Mouse (Mus musculus): Measurements from ENCODE around the gene Arhgef7. TPM values are rescaled to one million over a fixed set of nuclear protein-coding genes. Genes with fewer than 3 reads are reported as not detected.
A peak's percentile ranks its signal among the peaks of the same experiment; 100 is the strongest.

The Arhgef7 gene
- polyA plus RNA-seq (2021), result 53.7 TPM

GRCm38 (mm10) chr8:11727651-11728481, at the start of gene Arhgef7:
Gene Arhgef7, plus strand, starts transcription at chr8:11727721.
- peaks cover 50% of the 10 kb centered on the region for H3K27me3 ChIP-seq
- peak; percentile 61 for ATAC-seq
- TF ChIP-seq CTCF (IDR thresholded peaks at IDR 0.05), result no peak
- no peak for DNase-seq (ENCODE audit: low read depth, low spot score)
- ChIA-PET CTCF (no interaction called here), POLR2A (no interaction called here)
- in situ Hi-C loops (cut with MboI; ENCODE audit: low pct_unique_long_range_greater_than_20kb), result no loop called here

GRCm38 (mm10) chr8:11684558-11684957, 43.0 kb upstream of the Arhgef7 start:
- DNase-seq (ENCODE audit: low read depth, low spot score) (no peak), ATAC-seq (no peak)
- TF ChIP-seq CTCF (IDR thresholded peaks at IDR 0.05), result no peak
- no peaks in the 10 kb centered on the region for H3K27me3 ChIP-seq
- in situ Hi-C loops (cut with MboI; ENCODE audit: low pct_unique_long_range_greater_than_20kb), result no loop called here
- CTCF ChIA-PET, result no interaction called here
- POLR2A ChIA-PET, result no interaction called here

- CTCF ChIA-PET, result interaction anchor here (1.0 to 1.1 kb wide), 2 partner anchors 14 to 49 kb away, joined by 3 read pairs; no protein-coding TSS in a partner anchor
- DNase-seq (ENCODE audit: low read depth, low spot score) (no peak), ATAC-seq (no peak)
- in situ Hi-C loops (cut with MboI; ENCODE audit: low pct_unique_long_range_greater_than_20kb), result no loop called here
- POLR2A ChIA-PET, result no interaction called here
- no peak for TF ChIP-seq CTCF (IDR thresholded peaks at IDR 0.05)
- H3K27me3 ChIP-seq, result no peaks in the 10 kb centered on the region
These were observed 40.3 kb upstream of the Arhgef7 start for GRCm38 (mm10) chr8:11687251-11687650.

- CTCF ChIA-PET, result no interaction called here
- no peaks in the 10 kb centered on the region for H3K27me3 ChIP-seq
- DNase-seq (ENCODE audit: low read depth, low spot score) (no peak), ATAC-seq (no peak)
- POLR2A ChIA-PET, result no interaction called here
- no peak for TF ChIP-seq CTCF (IDR thresholded peaks at IDR 0.05)
- in situ Hi-C loops (cut with MboI; ENCODE audit: low pct_unique_long_range_greater_than_20kb), result no loop called here
These were observed 37.6 kb upstream of the Arhgef7 start for GRCm38 (mm10) chr8:11689945-11690344.

GRCm38 (mm10) chr8:11691284-11691683, 36.2 kb upstream of the Arhgef7 start:
- in situ Hi-C loops (cut with MboI; ENCODE audit: low pct_unique_long_range_greater_than_20kb), result no loop called here
- no peak for DNase-seq (ENCODE audit: low read depth, low spot score)
- TF ChIP-seq CTCF (IDR thresholded peaks at IDR 0.05), result no peak
- CTCF ChIA-PET, result no interaction called here
- ATAC-seq, result peak; percentile 96
- POLR2A ChIA-PET, result interaction anchor here (1.2 to 1.4 kb wide), 2 partner anchors 56 to 59 kb away, joined by 4 read pairs; partner anchors contain the start of gene Ankrd10
- H3K27me3 ChIP-seq, result no peaks in the 10 kb centered on the region

- DNase-seq (ENCODE audit: low read depth, low spot score), result no peak
- no peak for TF ChIP-seq CTCF (IDR thresholded peaks at IDR 0.05)
- in situ Hi-C loops (cut with MboI; ENCODE audit: low pct_unique_long_range_greater_than_20kb), result no loop called here
- no peaks in the 10 kb centered on the region for H3K27me3 ChIP-seq
- POLR2A ChIA-PET, result interaction anchor here (0.6 to 1.4 kb wide), 3 partner anchors 56 to 227 kb away, joined by 4 to 8 read pairs (median 4); partner anchors contain the start of gene Ankrd10
- ATAC-seq, result no peak
- CTCF ChIA-PET, result no interaction called here
These were observed 35.8 kb upstream of the Arhgef7 start for GRCm38 (mm10) chr8:11691761-11692160.

GRCm38 (mm10) chr8:11692455-11692854, 35.1 kb upstream of the Arhgef7 start:
- in situ Hi-C loops (cut with MboI; ENCODE audit: low pct_unique_long_range_greater_than_20kb), result no loop called here
- POLR2A ChIA-PET, result interaction anchor here (0.6 to 1.2 kb wide), 2 partner anchors 57 to 227 kb away, joined by 3 to 4 read pairs; partner anchors contain the start of gene Ankrd10

GRCm38 (mm10) chr8:11693972-11694371, 33.5 kb upstream of the Arhgef7 start:
- no peak for ATAC-seq
- DNase-seq (ENCODE audit: low read depth, low spot score), result no peak
- CTCF ChIA-PET, result no interaction called here
- in situ Hi-C loops (cut with MboI; ENCODE audit: low pct_unique_long_range_greater_than_20kb), result no loop called here
- POLR2A ChIA-PET, result no interaction called here
- H3K27me3 ChIP-seq, result no peaks in the 10 kb centered on the region
- no peak for TF ChIP-seq CTCF (IDR thresholded peaks at IDR 0.05)

More at GRCm38 (mm10) chr8:11692455-11692854, 35.1 kb upstream of the Arhgef7 start:
- no peak for ATAC-seq
- TF ChIP-seq CTCF (IDR thresholded peaks at IDR 0.05), result no peak
- no peaks in the 10 kb centered on the region for H3K27me3 ChIP-seq
- CTCF ChIA-PET, result no interaction called here
- no peak for DNase-seq (ENCODE audit: low read depth, low spot score)

- no peaks in the 10 kb centered on the region for H3K27me3 ChIP-seq
- ChIA-PET CTCF (no interaction called here), POLR2A (interaction anchor here (0.8 kb wide), 1 partner anchor 139 kb away, joined by 5 read pairs; no protein-coding TSS in a partner anchor)
- TF ChIP-seq CTCF (IDR thresholded peaks at IDR 0.05), result no peak
- in situ Hi-C loops (cut with MboI; ENCODE audit: low pct_unique_long_range_greater_than_20kb), result loop anchor here (5.0 kb wide), 2 partner anchors 79 to 144 kb away; partner anchors contain the start of gene Cars2
- ATAC-seq, result no peak
- DNase-seq (ENCODE audit: low read depth, low spot score), result no peak
These were observed 31.3 kb upstream of the Arhgef7 start for GRCm38 (mm10) chr8:11696176-11696575.

- ATAC-seq, result no peak
- DNase-seq (ENCODE audit: low read depth, low spot score), result no peak
- in situ Hi-C loops (cut with MboI; ENCODE audit: low pct_unique_long_range_greater_than_20kb), result loop anchor here (5.0 kb wide), 2 partner anchors 80 to 145 kb away; partner anchors contain the start of gene Cars2
- POLR2A ChIA-PET, result no interaction called here
- no peak for TF ChIP-seq CTCF (IDR thresholded peaks at IDR 0.05)
- H3K27me3 ChIP-seq, result no peaks in the 10 kb centered on the region
- CTCF ChIA-PET, result interaction anchor here (1.0 to 1.1 kb wide), 4 partner anchors 10 to 138 kb away, joined by 3 to 4 read pairs (median 4); no protein-coding TSS in a partner anchor
These were observed 30.1 kb upstream of the Arhgef7 start for GRCm38 (mm10) chr8:11697467-11697866.

GRCm38 (mm10) chr8:11699442-11700001, 28.0 kb upstream of the Arhgef7 start:
- in situ Hi-C loops (cut with MboI; ENCODE audit: low pct_unique_long_range_greater_than_20kb), result loop anchor here (5.0 to 10.0 kb wide), 3 partner anchors 82 to 265 kb away; partner anchors contain the start of gene Cars2
- TF ChIP-seq CTCF (IDR thresholded peaks at IDR 0.05), result no peak
- H3K27me3 ChIP-seq, result no peaks in the 10 kb centered on the region
- POLR2A ChIA-PET, result no interaction called here
- DNase-seq (ENCODE audit: low read depth, low spot score) (no peak), ATAC-seq (no peak)
- CTCF ChIA-PET, result interaction anchor here (0.9 to 2.2 kb wide), 4 partner anchors 72 to 95 kb away, joined by 3 to 5 read pairs (median 4); no protein-coding TSS in a partner anchor
